13 mouse cellular contexts compared by ENCODE assay signal in genomic region chr3:138381133-138381532, GRCm38 (mm10). TPM values are rescaled to one million over a fixed set of nuclear protein-coding genes. Genes with fewer than 3 reads are reported as not detected.
DNase-seq lines count a peak whose midpoint lies in the region; ATAC-seq and TF ChIP-seq lines count a peak whose summit lies in the region.
"Had no signal": no experiment of that assay in that cellular context is flagged by ENCODE, and none has a peak within 500 bp of the region (broad histone marks: within the 10 kb centered on the region; RNA-seq: fewer than 3 reads in every experiment).

No protein-coding gene starts in this region.

- no peaks in the 10 kb centered on the region for H3K36me3 ChIP-seq in forebrain, embryonic 11.5 days (ENCODE audit: control insufficient read depth, insufficient read depth, low read length)
- no peaks in the 10 kb centered on the region for H3K36me3 ChIP-seq in forebrain, embryonic 10.5 days (replicated peaks)
- no peaks in the 10 kb centered on the region for H3K36me3 ChIP-seq in neural tube, embryonic 15.5 days
- H3K36me3 ChIP-seq in lung, postnatal 0 days (ENCODE audit: insufficient read depth, low read length): no peaks in the 10 kb centered on the region

- peak; percentile 90 for TF ChIP-seq EP300 in lung, postnatal 0 days (IDR thresholded peaks at IDR 0.05)

- no peak for DNase-seq in forebrain, embryonic 11.5 days (ENCODE audit: low spot score)
- no peak for DNase-seq in forebrain, embryonic 10.5 days (ENCODE audit: extremely low spot score, low spot score)
- peak; percentile 22 for DNase-seq in neural tube, embryonic 10.5 days (ENCODE audit: extremely low spot score, low spot score)
- DNase-seq in lung, postnatal 0 days (ENCODE audit: low spot score): peak; percentile 86
- DNase-seq in retina, postnatal 7 days (ENCODE audit: low read depth, low spot score): peak; percentile 0
- no peak for DNase-seq in cerebellum, adult 11 months
- DNase-seq in thymus, postnatal 4 days: no peak
- DNase-seq: cerebellum, adult 9-11 months; gastrocnemius, adult 2 months; heart, postnatal 36 days; right cerebral cortex, postnatal 25 days; thymus, adult 2 months had no signal

- 69% methylated on average over 3 of the region's 3 CpGs for WGBS in forebrain, embryonic 11.5 days
- WGBS in forebrain, embryonic 10.5 days: 77% methylated on average over 3 of the region's 3 CpGs
- 7% methylated on average over 3 of the region's 3 CpGs for WGBS in neural tube, embryonic 15.5 days
- WGBS in lung, postnatal 0 days: 16% methylated on average over 3 of the region's 3 CpGs

- 0 out of 2 replicates have a peak, but pooled peaks have one; percentile 51 for ATAC-seq in forebrain, embryonic 11.5 days (replicated peaks; ENCODE audit: low FRiP score)
- ATAC-seq in neural tube, embryonic 15.5 days (ENCODE audit: low FRiP score): no peak
- peak; percentile 94 for ATAC-seq in lung, postnatal 0 days

- no peaks in the 10 kb centered on the region for H3K27me3 ChIP-seq in forebrain, embryonic 11.5 days (ENCODE audit: control insufficient read depth, insufficient read depth, low read length)
- H3K27me3 ChIP-seq in forebrain, embryonic 10.5 days (ENCODE audit: poor library complexity, severe bottlenecking): no peaks in the 10 kb centered on the region
- no peaks in the 10 kb centered on the region for H3K27me3 ChIP-seq in neural tube, embryonic 15.5 days (replicated peaks)
- H3K27me3 ChIP-seq in lung, postnatal 0 days (replicated peaks; ENCODE audit: insufficient read depth, low read length): no peaks in the 10 kb centered on the region

- no peak overlapping the region for H3K4me2 ChIP-seq in forebrain, embryonic 11.5 days (ENCODE audit: low read depth, low read length, severe bottlenecking)
- H3K4me2 ChIP-seq in neural tube, embryonic 15.5 days: no peak overlapping the region
- no peak overlapping the region for H3K4me2 ChIP-seq in lung, postnatal 0 days (replicated peaks; ENCODE audit: low read depth, low read length)

- no peak overlapping the region for H3K27ac ChIP-seq in forebrain, embryonic 11.5 days (ENCODE audit: low read depth, low read length)
- no peak overlapping the region for H3K27ac ChIP-seq in forebrain, embryonic 10.5 days
- H3K27ac ChIP-seq in neural tube, embryonic 15.5 days (replicated peaks): no peak overlapping the region
- H3K27ac ChIP-seq in lung, postnatal 0 days (ENCODE audit: low read length): no peak overlapping the region
- H3K27ac ChIP-seq: gastrocnemius, adult 2 months had no signal

- TF ChIP-seq CTCF in lung, postnatal 0 days (IDR thresholded peaks at IDR 0.05): no peak

- H3K4me3 ChIP-seq in forebrain, embryonic 11.5 days (ENCODE audit: low read depth, low read length): no peak overlapping the region
- H3K4me3 ChIP-seq in forebrain, embryonic 10.5 days: no peak overlapping the region
- H3K4me3 ChIP-seq in neural tube, embryonic 15.5 days (replicated peaks): no peak overlapping the region
- H3K4me3 ChIP-seq in lung, postnatal 0 days (ENCODE audit: low read depth, low read length): no peak overlapping the region
- H3K4me3 ChIP-seq: gastrocnemius, adult 2 months had no signal

- H3K9ac ChIP-seq in forebrain, embryonic 11.5 days (ENCODE audit: low read length): no peak overlapping the region
- no peak overlapping the region for H3K9ac ChIP-seq in neural tube, embryonic 15.5 days (replicated peaks)
- no peak overlapping the region for H3K9ac ChIP-seq in lung, postnatal 0 days (replicated peaks; ENCODE audit: low read depth)

- no peaks in the 10 kb centered on the region for H3K4me1 ChIP-seq in forebrain, embryonic 11.5 days (replicated peaks; ENCODE audit: control insufficient read depth, insufficient read depth, low read length)
- H3K4me1 ChIP-seq in forebrain, embryonic 10.5 days: no peaks in the 10 kb centered on the region
- peaks cover 4% of the 10 kb centered on the region; the same call in 1 of the 2 replicates for H3K4me1 ChIP-seq in neural tube, embryonic 15.5 days
- no peaks in the 10 kb centered on the region for H3K4me1 ChIP-seq in lung, postnatal 0 days (ENCODE audit: insufficient read depth, low read depth, low read length)

- no peaks in the 10 kb centered on the region for H3K9me3 ChIP-seq in forebrain, embryonic 11.5 days (ENCODE audit: control insufficient read depth, low read length)
- no peaks in the 10 kb centered on the region for H3K9me3 ChIP-seq in forebrain, embryonic 10.5 days
- H3K9me3 ChIP-seq in neural tube, embryonic 15.5 days (replicated peaks): no peaks in the 10 kb centered on the region; the same call in 1 of the 2 replicates
- H3K9me3 ChIP-seq in lung, postnatal 0 days (ENCODE audit: low read length): no peaks in the 10 kb centered on the region

RNA-seq across cellular contexts. Expression of gene Adh4, which starts 34.1 kb away (rescaled TPM):
- polyA plus RNA-seq in forebrain, embryonic 11.5 days (2014; fragmentation: Nextera tagmentation; extraction: Ambion mirVana): not detected in 2 replicates
- polyA plus RNA-seq in forebrain, embryonic 10.5 days (2016; fragmentation: Nextera tagmentation; extraction: Ambion mirVana): not detected in 2 replicates
- polyA plus RNA-seq in neural tube, embryonic 15.5 days (2015; fragmentation: Nextera tagmentation; extraction: Ambion mirVana): not detected in 2 replicates
- polyA plus RNA-seq in lung, postnatal 0 days (2015; fragmentation: Nextera tagmentation; extraction: Ambion mirVana): not detected in 2 replicates
- polyA plus RNA-seq: thymus, adult 2 months had no signal

RNA-seq across cellular contexts. Expression of gene Adh6b, which starts 39.6 kb away (rescaled TPM):
- polyA plus RNA-seq in forebrain, embryonic 11.5 days (2014; fragmentation: Nextera tagmentation; extraction: Ambion mirVana): 0.17 and 0.36 TPM in 2 replicates
- polyA plus RNA-seq in forebrain, embryonic 10.5 days (2016; fragmentation: Nextera tagmentation; extraction: Ambion mirVana): 0.77 and 0.83 TPM in 2 replicates
- 0.31 and 0.55 TPM in 2 replicates for polyA plus RNA-seq in neural tube, embryonic 15.5 days (2015; fragmentation: Nextera tagmentation; extraction: Ambion mirVana)
- polyA plus RNA-seq in lung, postnatal 0 days (2015; fragmentation: Nextera tagmentation; extraction: Ambion mirVana): 0.07 TPM in 1 of 2 replicates, not detected in the other

Comparison
In these comparisons a context has a peak if more than half of its experiments do, and no peak if none do; other contexts are left out.
1. DNase-seq: peak in neural tube, embryonic 10.5 days (single experiment), lung, postnatal 0 days (single experiment) and retina, postnatal 7 days (single experiment); none in forebrain, embryonic 11.5 days (single experiment), forebrain, embryonic 10.5 days (single experiment), cerebellum, adult 11 months (single experiment) and thymus, postnatal 4 days (single experiment).